Mouse (Mus musculus) left cerebral cortex, adult 11 months (tissue): ENCODE measurements around the gene Fgfr2.
A peak's percentile ranks its signal among the peaks of the same experiment; 100 is the strongest.

Source experiments
- DNase-seq: peaks from one replicate; pipeline ENCODE4 v3.0.0; 2022; ENCODE audit warnings: low spot score

The Fgfr2 gene

GRCm38 (mm10) chr7:132800868-132801267 is 322.3 kb downstream of the Fgfr2 start:
- no peak for DNase-seq

DNA sequence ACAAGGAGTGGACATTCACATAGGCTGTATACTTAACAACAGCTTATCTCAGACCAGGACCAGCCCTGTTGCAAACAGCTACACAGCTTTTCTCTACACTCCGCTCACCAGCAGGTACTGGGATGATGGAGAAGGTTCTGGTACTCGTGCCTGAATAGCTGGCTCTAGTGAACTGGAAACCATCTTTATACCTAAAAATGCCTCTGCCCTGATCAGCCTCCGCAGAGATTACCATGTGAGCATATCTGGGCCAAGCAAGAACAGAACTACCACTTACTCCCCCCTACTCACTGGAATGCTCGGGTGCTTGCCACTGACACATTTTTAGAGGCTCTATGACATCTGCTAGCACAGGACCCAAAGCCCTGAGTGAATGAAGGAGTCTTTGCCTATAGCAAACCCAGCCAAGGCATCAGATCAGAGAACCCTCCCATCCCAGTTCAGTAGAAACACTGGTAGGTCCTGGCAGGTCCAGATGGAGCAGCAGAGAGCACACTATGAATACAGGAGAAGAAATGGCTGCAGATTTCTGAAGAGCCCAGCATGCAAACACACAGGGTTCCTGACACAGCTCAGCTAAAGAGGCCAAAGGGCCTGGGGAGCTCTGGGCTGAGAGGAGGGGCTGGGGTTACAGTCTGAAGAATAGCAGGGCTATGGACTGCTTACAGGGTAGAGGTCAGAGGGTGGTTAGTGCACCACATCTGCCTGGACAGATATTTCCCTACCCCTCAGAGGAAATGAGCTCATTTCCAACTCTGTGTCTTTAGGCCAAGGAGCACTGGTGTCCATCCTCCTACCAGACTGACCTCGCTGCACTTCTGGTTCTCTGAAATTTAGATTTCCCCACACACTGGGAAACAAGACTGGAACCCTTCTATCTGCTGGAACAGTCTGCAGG is 323.8 kb downstream of the Fgfr2 start:
- DNase-seq = no peak

- DNase-seq = no peak
These were observed 328.0 kb downstream of the Fgfr2 start for GRCm38 (mm10) chr7:132795141-132795540.

- DNase-seq = no peak
These were observed 329.7 kb downstream of the Fgfr2 start for GRCm38 (mm10) chr7:132793467-132793866.

DNA sequence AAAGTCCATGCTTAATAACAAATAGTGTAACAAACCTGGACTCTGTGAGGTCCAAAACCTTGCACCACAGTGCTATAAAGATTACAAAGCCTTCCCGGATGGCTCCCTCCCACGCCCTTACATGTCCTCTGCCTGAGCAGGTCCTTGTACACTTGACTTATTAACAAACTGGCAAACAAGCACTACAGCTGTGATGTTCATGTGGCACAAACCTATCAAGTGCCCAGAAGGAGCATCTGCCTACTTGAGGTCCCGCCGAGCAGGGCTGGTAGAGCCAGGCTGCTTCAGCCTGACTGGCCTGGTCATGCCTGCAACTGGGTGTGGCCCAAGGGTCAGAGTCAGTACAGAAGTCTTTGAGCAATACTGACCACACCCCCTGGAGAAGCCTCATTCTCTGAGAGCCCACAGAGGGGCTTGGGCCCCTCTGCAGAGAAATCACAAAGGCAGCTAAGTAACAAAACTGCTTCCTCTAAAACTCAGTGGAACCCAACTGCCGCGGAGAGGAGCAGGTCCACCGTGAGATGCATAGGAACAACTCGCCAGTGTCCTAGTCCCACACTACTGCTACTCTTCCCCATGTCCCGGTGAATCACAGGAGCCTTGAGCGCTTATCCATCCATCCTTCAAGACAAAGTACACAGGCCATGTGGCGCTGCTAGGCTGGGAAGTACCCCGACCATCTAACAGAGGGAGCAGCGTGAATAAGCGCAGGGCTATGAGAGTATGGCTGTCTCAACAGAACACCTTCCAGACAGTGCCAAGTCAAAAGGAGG is 332.5 kb downstream of the Fgfr2 start:
- DNase-seq = no peak

- peak; percentile 82 for DNase-seq
These were observed 334.3 kb downstream of the Fgfr2 start for GRCm38 (mm10) chr7:132788826-132789225.

DNA sequence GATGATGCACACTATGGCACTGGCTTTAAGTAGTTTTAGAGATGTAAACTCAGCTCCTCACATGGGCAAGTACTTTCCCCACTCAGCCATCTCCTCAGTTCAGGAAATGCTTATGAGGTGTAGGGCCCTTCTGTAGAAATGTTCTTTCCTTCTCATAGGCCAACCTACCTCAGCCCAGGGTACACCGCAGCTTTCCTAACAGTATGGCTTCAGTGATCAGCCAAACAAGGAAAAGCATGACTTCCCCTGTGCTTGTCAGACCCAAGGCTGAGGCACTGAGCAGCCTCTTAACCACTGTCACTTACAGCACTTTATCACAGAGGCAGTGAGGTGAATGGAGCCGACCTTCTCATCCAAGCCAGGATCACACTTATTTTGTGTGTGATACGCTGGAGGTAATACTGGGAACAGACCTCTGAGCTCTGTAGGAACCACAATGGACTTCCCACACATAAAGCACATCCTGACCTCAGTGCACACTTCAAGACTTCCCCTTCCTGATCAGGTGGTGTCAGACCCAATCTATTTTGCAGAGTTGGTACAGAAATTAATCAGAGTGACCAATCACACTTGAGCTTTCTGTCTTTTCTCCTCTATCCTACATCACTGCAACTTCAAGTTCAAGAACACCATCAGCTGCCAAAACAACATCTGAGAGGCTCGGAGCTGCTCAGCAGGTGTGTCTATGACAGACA is 335.5 kb downstream of the Fgfr2 start:
- no peak for DNase-seq

- DNase-seq = no peak
These were observed 336.1 kb downstream of the Fgfr2 start for GRCm38 (mm10) chr7:132787022-132787421.

GRCm38 (mm10) chr7:132786522-132786921 is 336.6 kb downstream of the Fgfr2 start:
- no peak for DNase-seq

DNA sequence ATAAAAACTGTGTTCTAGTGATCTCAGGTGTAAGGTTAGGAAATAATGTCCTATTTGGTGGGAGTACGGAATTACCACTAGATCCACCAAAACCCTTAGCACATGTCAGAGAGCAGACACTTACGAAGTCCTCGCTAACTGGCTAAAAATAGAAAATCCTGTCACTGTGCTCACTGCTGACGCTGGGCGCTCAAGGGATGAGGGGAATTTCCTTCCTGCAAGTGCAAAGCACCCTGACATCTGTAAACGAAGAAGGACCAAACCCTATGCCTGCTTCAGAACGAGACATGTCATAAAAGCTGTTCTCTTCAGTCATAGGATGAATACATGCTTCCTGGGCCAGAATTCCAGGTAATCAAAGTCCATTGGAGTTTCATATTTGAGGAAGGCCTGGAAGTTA is 337.1 kb downstream of the Fgfr2 start:
- no peak for DNase-seq

- DNase-seq = no peak
These were observed 339.0 kb downstream of the Fgfr2 start for GRCm38 (mm10) chr7:132784101-132784500.

- DNase-seq = no peak
These were observed 341.3 kb downstream of the Fgfr2 start for GRCm38 (mm10) chr7:132781850-132782249.

- no peak for DNase-seq
These were observed 341.9 kb downstream of the Fgfr2 start for GRCm38 (mm10) chr7:132781130-132781814.

GRCm38 (mm10) chr7:132780611-132781010 is 342.5 kb downstream of the Fgfr2 start:
- DNase-seq = no peak

- DNase-seq = no peak
These were observed 344.5 kb downstream of the Fgfr2 start for GRCm38 (mm10) chr7:132778630-132779029.

GRCm38 (mm10) chr7:132777728-132778453 is 345.3 kb downstream of the Fgfr2 start:
- no peak for DNase-seq

DNA sequence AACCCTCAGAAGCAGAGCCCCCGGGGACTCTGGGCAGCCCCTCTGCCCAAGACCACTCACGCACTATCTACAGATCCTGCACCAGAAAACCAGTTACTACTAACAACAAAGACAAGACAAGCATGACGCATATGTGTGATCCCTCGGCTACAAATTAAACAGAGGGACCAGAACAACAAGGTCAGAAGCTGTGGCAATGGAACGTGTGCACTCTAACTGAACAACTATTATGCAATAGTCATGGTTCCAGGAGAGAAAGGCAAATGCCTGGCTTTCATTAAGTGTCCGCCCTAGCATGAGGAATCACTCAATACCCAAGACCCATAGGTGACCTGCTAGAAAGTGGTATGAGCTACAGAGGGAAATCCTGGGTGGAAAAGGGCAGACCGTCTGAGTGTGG is 346.0 kb downstream of the Fgfr2 start:
- no peak for DNase-seq

DNA sequence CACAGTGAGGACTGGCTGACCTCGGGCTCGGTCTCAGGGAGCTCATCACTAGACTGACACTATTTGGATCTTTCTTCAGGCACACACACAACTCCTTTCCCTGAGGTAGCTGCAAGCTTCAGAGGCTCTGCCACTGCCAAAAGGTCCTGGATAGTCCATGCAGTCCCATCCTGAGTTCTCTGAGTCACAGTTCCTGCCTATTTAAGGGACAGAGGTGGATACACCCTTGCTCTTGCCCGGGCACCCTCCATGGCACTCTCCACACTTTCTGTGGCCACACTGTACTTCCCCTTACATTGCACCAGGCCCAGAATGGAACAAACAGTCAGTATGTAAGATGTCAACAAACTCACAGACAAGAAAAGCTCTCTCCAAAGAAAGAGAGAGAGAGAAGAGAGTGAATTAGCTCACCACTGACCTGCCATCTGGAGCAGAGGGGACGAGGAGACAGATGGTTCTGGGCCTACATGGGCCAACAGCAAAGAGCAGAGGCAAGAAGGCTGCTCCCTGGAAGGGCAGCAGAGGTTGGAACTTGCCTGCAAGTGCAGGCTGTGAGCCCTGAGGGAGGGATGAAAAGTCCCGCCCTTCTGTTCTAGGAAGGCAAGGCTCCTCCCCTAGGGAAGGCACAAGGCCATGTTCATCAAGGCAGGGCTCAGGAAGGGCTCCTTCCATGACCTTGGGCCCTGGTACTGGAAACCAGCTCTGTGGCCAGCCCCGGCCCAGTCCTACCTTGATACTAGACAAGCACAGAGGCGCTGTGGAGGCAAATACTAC is 346.6 kb downstream of the Fgfr2 start:
- no peak for DNase-seq

GRCm38 (mm10) chr7:132775922-132776321 is 347.2 kb downstream of the Fgfr2 start:
- no peak for DNase-seq

- DNase-seq = no peak
These were observed 347.8 kb downstream of the Fgfr2 start for GRCm38 (mm10) chr7:132775333-132775732.
